Mouse (Mus musculus): ENCODE results near the gene Olfr382. TPM values are rescaled to one million over a fixed set of nuclear protein-coding genes. Genes with fewer than 3 reads are reported as not detected.

Olfr382 gene
- not detected for polyA plus RNA-seq (2015; fragmentation: Illumina TruSeq; extraction: RNeasy Lipid Tissue Mini Kit (QIAGEN cat#74804); ENCODE audit: low read depth, low replicate concordance)

GRCm38 (mm10) chr11:73517097-73517496 is at the start of gene Olfr382:
Olfr382 (minus strand) TSS chr11:73517197.

GRCm38 (mm10) chr11:73491503-73491902 is 25.5 kb downstream of the Olfr382 start, which contains the start of gene Olfr381:
Olfr381 (minus strand) TSS chr11:73491603.

Other genes starting within 250 kb of the Olfr382 start
- gene Trpv3, start 249.8 kb downstream of the Olfr382 start, polyA plus RNA-seq (2015; fragmentation: Illumina TruSeq; extraction: RNeasy Lipid Tissue Mini Kit (QIAGEN cat#74804); ENCODE audit: low read depth, low replicate concordance), result 0.49 TPM
- gene Aspa, start 187.6 kb downstream of the Olfr382 start, polyA plus RNA-seq (2015; fragmentation: Illumina TruSeq; extraction: RNeasy Lipid Tissue Mini Kit (QIAGEN cat#74804); ENCODE audit: low read depth, low replicate concordance), result 53.5 TPM
- not detected for gene Gm49340, start 187.5 kb downstream of the Olfr382 start, polyA plus RNA-seq (2015; fragmentation: Illumina TruSeq; extraction: RNeasy Lipid Tissue Mini Kit (QIAGEN cat#74804); ENCODE audit: low read depth, low replicate concordance)
- not detected for gene Spata22, start 187.5 kb downstream of the Olfr382 start, polyA plus RNA-seq (2015; fragmentation: Illumina TruSeq; extraction: RNeasy Lipid Tissue Mini Kit (QIAGEN cat#74804); ENCODE audit: low read depth, low replicate concordance)
- not detected for gene Olfr20, start 166.4 kb downstream of the Olfr382 start, polyA plus RNA-seq (2015; fragmentation: Illumina TruSeq; extraction: RNeasy Lipid Tissue Mini Kit (QIAGEN cat#74804); ENCODE audit: low read depth, low replicate concordance)
- not detected for gene Olfr376, start 146.0 kb downstream of the Olfr382 start, polyA plus RNA-seq (2015; fragmentation: Illumina TruSeq; extraction: RNeasy Lipid Tissue Mini Kit (QIAGEN cat#74804); ENCODE audit: low read depth, low replicate concordance)
- gene Olfr1, start 117.6 kb downstream of the Olfr382 start, polyA plus RNA-seq (2015; fragmentation: Illumina TruSeq; extraction: RNeasy Lipid Tissue Mini Kit (QIAGEN cat#74804); ENCODE audit: low read depth, low replicate concordance), result not detected
- not detected for gene Olfr378, start 88.7 kb downstream of the Olfr382 start, polyA plus RNA-seq (2015; fragmentation: Illumina TruSeq; extraction: RNeasy Lipid Tissue Mini Kit (QIAGEN cat#74804); ENCODE audit: low read depth, low replicate concordance)
- not detected for gene Olfr380, start 59.7 kb downstream of the Olfr382 start, polyA plus RNA-seq (2015; fragmentation: Illumina TruSeq; extraction: RNeasy Lipid Tissue Mini Kit (QIAGEN cat#74804); ENCODE audit: low read depth, low replicate concordance)
- not detected for gene Olfr381, start 25.6 kb downstream of the Olfr382 start, polyA plus RNA-seq (2015; fragmentation: Illumina TruSeq; extraction: RNeasy Lipid Tissue Mini Kit (QIAGEN cat#74804); ENCODE audit: low read depth, low replicate concordance)
- gene Olfr385, start 75.8 kb upstream of the Olfr382 start, polyA plus RNA-seq (2015; fragmentation: Illumina TruSeq; extraction: RNeasy Lipid Tissue Mini Kit (QIAGEN cat#74804); ENCODE audit: low read depth, low replicate concordance), result not detected
- gene Olfr384, start 81.4 kb upstream of the Olfr382 start, polyA plus RNA-seq (2015; fragmentation: Illumina TruSeq; extraction: RNeasy Lipid Tissue Mini Kit (QIAGEN cat#74804); ENCODE audit: low read depth, low replicate concordance), result not detected
- not detected for gene Zfp735, start 171.6 kb upstream of the Olfr382 start, polyA plus RNA-seq (2015; fragmentation: Illumina TruSeq; extraction: RNeasy Lipid Tissue Mini Kit (QIAGEN cat#74804); ENCODE audit: low read depth, low replicate concordance)

Data from brain, adult 10 weeks (tissue).